Mouse (Mus musculus) hindbrain, postnatal 0 days (tissue): ENCODE data around the gene Cep170. TPM values are rescaled to one million over a fixed set of nuclear protein-coding genes. Genes with fewer than 3 reads are reported as not detected.

Source experiments
- ATAC-seq: fragments of 200-750 bp; cut with Nextera tagmentation; 2 replicates; pipeline ENCODE4 v1.8.0; 2017; ENCODE audit warnings: mild to moderate bottlenecking, moderate TSS enrichment, moderate library complexity
- DNase-seq: peaks from one replicate; pipeline ENCODE4 v3.0.0-alpha.2; 2015; ENCODE audit warnings: low spot score
- H3K27ac ChIP-seq: fragments of 300-500 bp; sonication (generic); 2 replicates; pipeline ENCODE4 v1.5.1; 2014; ENCODE audit warnings: mild to moderate bottlenecking
- H3K27me3 ChIP-seq: fragments of 300-500 bp; sonication (generic); 2 replicates; pipeline ENCODE4 v1.6.1; 2014; ENCODE audit warnings: low read length, mixed read lengths; ENCODE audit not compliant: insufficient read depth
- H3K36me3 ChIP-seq: fragments of 300-500 bp; sonication (generic); 2 replicates; pipeline ENCODE4 v1.6.1; 2014; ENCODE audit warnings: low read length, mixed read lengths; ENCODE audit not compliant: insufficient read depth
- H3K4me1 ChIP-seq: fragments of 300-500 bp; sonication (generic); 2 replicates; pipeline ENCODE4 v1.6.1; 2014; ENCODE audit warnings: antibody characterized with exemption, low read length, mixed read lengths; ENCODE audit not compliant: insufficient read depth
- H3K4me2 ChIP-seq: fragments of 300-500 bp; sonication (generic); 2 replicates; pipeline ENCODE4 v1.6.1; 2014; ENCODE audit warnings: low read depth, mild to moderate bottlenecking, low read length, moderate library complexity, mixed read lengths
- H3K4me3 ChIP-seq: fragments of 300-500 bp; sonication (generic); 2 replicates; pipeline ENCODE4 v1.5.1; 2014; ENCODE audit warnings: low read length
- H3K9ac ChIP-seq: fragments of 300-500 bp; sonication (generic); replicated peaks from 2 replicates; pipeline ENCODE4 v1.6.1; 2014; ENCODE audit warnings: mild to moderate bottlenecking, low read length, moderate library complexity, mixed read lengths
- H3K9me3 ChIP-seq: fragments of 300-500 bp; sonication (generic); 2 replicates; pipeline ENCODE4 v1.6.1; 2016; ENCODE audit warnings: low read length, mixed read lengths
- CTCF ChIP-seq: IDR thresholded peaks from 2 replicates; pipeline ENCODE4 v1.5.1; 2016; ENCODE audit warnings: antibody characterized with exemption, control low read depth, low read depth
- WGBS: fragments of 180-500 bp; shearing (Covaris S2); extraction: QIAGEN DNeasy Blood & Tissue Kit; methylation state at CpG from one replicate; pipeline ENCODE4 v1.1.7; 2014; 5-methylcytosine and 5-hydroxymethylcytosine counted together
- polyA plus RNA-seq: library from polyadenylated mRNA; unstranded; fragments of >200 nt; fragmentation: Nextera tagmentation; extraction: Ambion mirVana; gene quantifications from 2 replicates; pipeline ENCODE4 v1.2.1, GENCODE M21; 2015
- total RNA-seq: library from RNA; depleted of rRNA; stranded (reverse); fragments of >200 nt; gene quantifications from 2 replicates; pipeline ENCODE4 v1.2.3, GENCODE M21; 2014

Gene Cep170
- total and polyA plus RNA-seq, 2 experiments from 2014 or later: 86.1 to 132 TPM

GRCm38 (mm10) chr1:176724771-176725170 is 89.1 kb downstream of the Cep170 start:
- H3K9ac ChIP-seq: no peak overlapping the region
- no peak overlapping the region for H3K27ac ChIP-seq
- no peak for ATAC-seq
- no peaks in the 10 kb centered on the region for H3K27me3 ChIP-seq
- WGBS: 91% methylated on average over 20 of the region's 20 CpGs
- no peak for DNase-seq
- no peaks in the 10 kb centered on the region for H3K36me3 ChIP-seq
- H3K4me2 ChIP-seq: no peak overlapping the region
- H3K4me1 ChIP-seq: no peaks in the 10 kb centered on the region
- H3K4me3 ChIP-seq: no peak overlapping the region
- H3K9me3 ChIP-seq: no peaks in the 10 kb centered on the region
- TF ChIP-seq CTCF: no peak

GRCm38 (mm10) chr1:176723858-176724713 is 89.8 kb downstream of the Cep170 start:
- H3K36me3 ChIP-seq: no peaks in the 10 kb centered on the region
- WGBS: 75% methylated on average over 8 of the region's 8 CpGs
- DNase-seq (no peak), ATAC-seq (no peak)
- no peak overlapping the region for H3K27ac ChIP-seq
- no peaks in the 10 kb centered on the region for H3K9me3 ChIP-seq
- no peaks in the 10 kb centered on the region for H3K27me3 ChIP-seq
- no peak for TF ChIP-seq CTCF
- no peaks in the 10 kb centered on the region for H3K4me1 ChIP-seq
- H3K9ac ChIP-seq: no peak overlapping the region
- H3K4me2 ChIP-seq: no peak overlapping the region
- H3K4me3 ChIP-seq: no peak overlapping the region

GRCm38 (mm10) chr1:176712436-176712835 is 101.4 kb downstream of the Cep170 start:
- H3K4me3 ChIP-seq: no peak overlapping the region
- no peak overlapping the region for H3K4me2 ChIP-seq
- H3K27ac ChIP-seq: no peak overlapping the region
- peak; percentile 75 for TF ChIP-seq CTCF
- no peaks in the 10 kb centered on the region for H3K4me1 ChIP-seq
- H3K27me3 ChIP-seq: no peaks in the 10 kb centered on the region
- no peak overlapping the region for H3K9ac ChIP-seq
- ATAC-seq: peak; percentile 49; the same call in 1 of the 2 replicates
- H3K36me3 ChIP-seq: no peaks in the 10 kb centered on the region
- DNase-seq: peak; percentile 72
- 52% methylated on average over 2 of the region's 2 CpGs for WGBS
- no peaks in the 10 kb centered on the region for H3K9me3 ChIP-seq

GRCm38 (mm10) chr1:176700226-176700625 is 113.6 kb downstream of the Cep170 start:
- H3K27ac ChIP-seq: no peak overlapping the region
- no peaks in the 10 kb centered on the region for H3K9me3 ChIP-seq
- no peaks in the 10 kb centered on the region for H3K36me3 ChIP-seq
- H3K4me1 ChIP-seq: no peaks in the 10 kb centered on the region
- no peak for ATAC-seq
- WGBS: 100% methylated on average over 1 of the region's 1 CpGs
- DNase-seq: no peak
- TF ChIP-seq CTCF: no peak
- no peak overlapping the region for H3K4me3 ChIP-seq
- no peak overlapping the region for H3K4me2 ChIP-seq
- H3K27me3 ChIP-seq: no peaks in the 10 kb centered on the region
- H3K9ac ChIP-seq: no peak overlapping the region

- H3K4me3 ChIP-seq: no peak overlapping the region
- H3K27me3 ChIP-seq: no peaks in the 10 kb centered on the region
- H3K36me3 ChIP-seq: no peaks in the 10 kb centered on the region
- no peak for ATAC-seq
- no peaks in the 10 kb centered on the region for H3K4me1 ChIP-seq
- no peak overlapping the region for H3K4me2 ChIP-seq
- DNase-seq: peak; percentile 66
- TF ChIP-seq CTCF: peak; percentile 77
- no peak overlapping the region for H3K27ac ChIP-seq
- H3K9me3 ChIP-seq: no peaks in the 10 kb centered on the region
- no peak overlapping the region for H3K9ac ChIP-seq
Observed at GRCm38 (mm10) chr1:176699793-176700192, 114.1 kb downstream of the Cep170 start.

- 69% methylated on average over 3 of the region's 3 CpGs for whole genome bisulfite sequencing
- Histone ChIP-seq H3K9me3 (no peaks in the 10 kb centered on the region), H3K4me1 (no peaks in the 10 kb centered on the region), H3K27ac (no peak overlapping the region), H3K27me3 (no peaks in the 10 kb centered on the region), H3K36me3 (no peaks in the 10 kb centered on the region), H3K4me2 (no peak overlapping the region), H3K9ac (no peak overlapping the region), H3K4me3 (no peak overlapping the region)
- peak; percentile 77 for TF ChIP-seq CTCF
- ATAC-seq: peak; percentile 71; the same call in 1 of the 2 replicates
- peak; percentile 75 for DNase-seq
Observed at GRCm38 (mm10) chr1:176698647-176699046, 115.2 kb downstream of the Cep170 start.

- no peaks in the 10 kb centered on the region for H3K9me3 ChIP-seq
- H3K36me3 ChIP-seq: no peaks in the 10 kb centered on the region
- H3K4me2 ChIP-seq: no peak overlapping the region
- no peak overlapping the region for H3K9ac ChIP-seq
- no peaks in the 10 kb centered on the region for H3K27me3 ChIP-seq
- 28% methylated on average over 7 of the region's 7 CpGs for WGBS
- ATAC-seq (no peak), DNase-seq (peak; percentile 43)
- H3K4me3 ChIP-seq: no peak overlapping the region
- H3K27ac ChIP-seq: no peak overlapping the region
- no peaks in the 10 kb centered on the region for H3K4me1 ChIP-seq
- TF ChIP-seq CTCF: no peak
Observed at GRCm38 (mm10) chr1:176697091-176697490, 116.8 kb downstream of the Cep170 start.
